Mouse (Mus musculus) gonadal fat pad, adult 2 months (tissue): ENCODE results near the gene Eif3g. TPM values are rescaled to one million over a fixed set of nuclear protein-coding genes. Genes with fewer than 3 reads are reported as not detected.

Experiments
- DNase-seq: peaks from one replicate; pipeline ENCODE4 v3.0.0-alpha.2; 2012; ENCODE audit warnings: low read depth
- polyA plus RNA-seq: library from polyadenylated mRNA; depleted of rRNA; stranded (reverse); fragments of >200 nt; gene quantifications from 2 replicates; pipeline ENCODE4 v1.2.3, GENCODE M21; 2012; rRNA removed

Gene Eif3g
- polyA plus RNA-seq, 1 experiment: 128 TPM

DNA sequence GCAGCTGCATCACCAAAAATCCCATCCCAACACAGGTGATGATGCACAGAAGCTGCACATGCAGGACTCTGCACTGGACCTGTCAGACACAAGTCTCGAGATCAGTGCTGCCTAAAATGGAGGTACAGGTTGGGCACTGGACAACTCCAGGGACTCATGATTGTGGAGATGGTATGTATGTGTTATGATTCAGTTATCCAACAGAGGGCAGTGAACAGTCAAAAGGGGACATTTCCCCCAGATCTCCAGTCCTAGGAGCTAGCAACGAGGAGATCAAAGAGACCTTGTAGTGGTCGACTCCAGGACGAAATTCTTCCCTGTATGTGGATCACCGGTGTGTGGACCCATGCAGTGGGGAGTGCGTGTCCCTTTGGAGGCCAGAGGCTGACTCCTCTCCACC, 38.5 kb downstream of the Eif3g start:
- no peak for DNase-seq

DNA sequence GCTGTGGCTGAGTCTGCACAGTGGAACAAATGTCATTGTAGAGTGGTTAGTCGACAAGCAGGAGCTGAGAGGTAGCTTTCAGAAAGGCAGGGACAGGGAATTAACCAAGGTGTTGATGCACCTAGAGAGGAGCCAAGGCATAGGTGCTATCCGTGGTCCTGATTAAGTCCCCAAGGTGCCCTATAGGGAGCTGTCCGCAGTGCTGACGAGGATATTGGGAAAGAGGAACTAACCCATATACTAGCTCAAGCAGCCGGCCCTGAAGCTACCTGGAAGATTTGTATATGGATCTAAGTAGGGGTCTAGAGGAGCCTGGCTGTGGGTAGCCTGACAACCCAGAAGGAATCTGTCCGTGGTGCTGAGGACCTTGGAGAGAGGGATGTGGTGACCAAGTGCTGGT, 41.3 kb downstream of the Eif3g start:
- peak; percentile 28 for DNase-seq

DNA sequence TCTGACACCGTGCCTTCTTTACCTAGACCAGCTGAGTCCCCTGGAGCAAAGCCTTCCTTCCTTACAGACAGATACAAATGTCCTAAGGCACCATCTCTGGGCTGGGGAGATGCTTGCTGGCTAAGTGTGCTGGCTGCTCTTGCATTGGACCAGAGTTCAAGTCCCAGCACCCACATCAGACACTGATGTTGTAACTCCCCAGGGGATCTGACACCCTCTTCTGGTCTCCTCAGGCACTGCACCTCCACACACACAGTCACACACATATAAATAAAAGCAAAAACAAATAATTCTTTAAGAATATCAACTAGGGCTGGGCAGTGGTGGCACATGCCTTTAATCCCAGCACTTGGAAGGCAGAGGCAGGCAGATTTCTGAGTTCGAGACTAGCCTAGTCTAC, 48.2 kb downstream of the Eif3g start:
- DNase-seq: no peak

Other genes with a start within 250 kb of the Eif3g start
- 19.5 and 24.9 TPM in 2 replicates for gene Pin1, start 246.5 kb downstream of the Eif3g start, polyA plus RNA-seq
- 5.2 and 6.6 TPM in 2 replicates for gene Olfm2, start 152.3 kb downstream of the Eif3g start, polyA plus RNA-seq
- gene Col5a3, start 83.6 kb downstream of the Eif3g start, polyA plus RNA-seq: 76.0 and 138 TPM in 2 replicates
- not detected in 2 replicates for gene Rdh8, start 80.1 kb downstream of the Eif3g start, polyA plus RNA-seq
- 64.6 and 88.0 TPM in 2 replicates for gene A230050P20Rik, start 30.0 kb downstream of the Eif3g start, polyA plus RNA-seq
- gene Angptl6, start 18.9 kb downstream of the Eif3g start, polyA plus RNA-seq: 4.7 and 5.4 TPM in 2 replicates
- gene Ppan, start 10.4 kb downstream of the Eif3g start, polyA plus RNA-seq: 38.7 TPM in 2 replicates
- gene Dnmt1, start 61.3 kb upstream of the Eif3g start, polyA plus RNA-seq: 16.1 TPM in 2 replicates
- gene S1pr2, start 78.2 kb upstream of the Eif3g start, polyA plus RNA-seq: 5.9 and 6.5 TPM in 2 replicates
- gene Mrpl4, start 104.1 kb upstream of the Eif3g start, polyA plus RNA-seq: 76.1 and 83.2 TPM in 2 replicates
- 19.9 and 20.8 TPM in 2 replicates for gene Icam1, start 117.4 kb upstream of the Eif3g start, polyA plus RNA-seq
- gene Icam4, start 130.8 kb upstream of the Eif3g start, polyA plus RNA-seq: 0.11 and 0.37 TPM in 2 replicates
- 0.22 and 0.30 TPM in 2 replicates for gene Icam5, start 133.4 kb upstream of the Eif3g start, polyA plus RNA-seq
- not detected in 2 replicates for gene Zglp1, start 168.5 kb upstream of the Eif3g start, polyA plus RNA-seq
- gene Gm49373, start 174.5 kb upstream of the Eif3g start, polyA plus RNA-seq: 0.13 and 0.27 TPM in 2 replicates
- gene Fdx1l, start 175.0 kb upstream of the Eif3g start, polyA plus RNA-seq: 46.8 and 63.4 TPM in 2 replicates
- 0.90 and 4.4 TPM in 2 replicates for gene Gm38431, start 193.4 kb upstream of the Eif3g start, polyA plus RNA-seq
- gene Raver1, start 193.4 kb upstream of the Eif3g start, polyA plus RNA-seq: 39.2 and 46.2 TPM in 2 replicates
- 23.5 and 28.4 TPM in 2 replicates for gene Tyk2, start 232.6 kb upstream of the Eif3g start, polyA plus RNA-seq